Mouse (Mus musculus) megakaryocyte progenitor cell, adult 5-6 weeks (primary cell): ENCODE results near the gene Tomm20. TPM values are rescaled to one million over a fixed set of nuclear protein-coding genes. Genes with fewer than 3 reads are reported as not detected.
"Not testable (repeated sequence)": the region's sequence is repeated elsewhere in the genome, so short reads cannot be mapped to it uniquely, and the experiment has no call there.

Experiments used
- ATAC-seq: replicated peaks from 2 replicates; pipeline ENCODE4 v1.8.0; 2016; ENCODE audit warnings: mild to moderate bottlenecking, moderate TSS enrichment, inconsistent platforms; ENCODE audit not compliant: poor library complexity
- total RNA-seq, 2 experiments: library from RNA; stranded (forward) in 1 of 2; stranded (reverse) in 1 of 2; fragments of 157-497, 149-512 nt in 1 of 2; fragments of 200-1000 nt in 1 of 2; gene quantifications; 2 replicates each; pipeline versions ENCODE4 v1.2.3 to v1.2.4; 2015 to 2017

The Tomm20 gene
- total RNA-seq, 2 experiments from 2014 or later = 141 to 182 TPM

DNA sequence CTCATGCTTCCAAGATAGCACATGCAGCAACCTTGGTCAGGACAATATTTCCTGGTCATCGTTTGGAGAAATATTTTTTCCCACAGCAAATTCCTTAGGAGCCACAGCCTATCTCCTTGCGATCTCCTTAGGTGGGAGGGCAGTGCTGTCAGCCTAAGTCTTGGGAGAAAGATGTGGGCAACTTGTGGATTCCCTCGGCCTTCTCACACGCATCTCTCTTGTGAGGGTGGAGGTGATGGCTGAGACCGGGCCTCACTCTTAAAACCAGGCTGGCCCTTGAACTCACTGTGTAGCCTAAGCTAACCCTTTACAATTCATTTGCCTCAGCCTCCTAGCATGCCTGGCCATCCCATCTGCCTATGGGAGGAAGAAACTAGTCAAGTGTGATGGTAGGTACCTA, 25.9 kb downstream of the Tomm20 start:
- ATAC-seq = no peak

DNA sequence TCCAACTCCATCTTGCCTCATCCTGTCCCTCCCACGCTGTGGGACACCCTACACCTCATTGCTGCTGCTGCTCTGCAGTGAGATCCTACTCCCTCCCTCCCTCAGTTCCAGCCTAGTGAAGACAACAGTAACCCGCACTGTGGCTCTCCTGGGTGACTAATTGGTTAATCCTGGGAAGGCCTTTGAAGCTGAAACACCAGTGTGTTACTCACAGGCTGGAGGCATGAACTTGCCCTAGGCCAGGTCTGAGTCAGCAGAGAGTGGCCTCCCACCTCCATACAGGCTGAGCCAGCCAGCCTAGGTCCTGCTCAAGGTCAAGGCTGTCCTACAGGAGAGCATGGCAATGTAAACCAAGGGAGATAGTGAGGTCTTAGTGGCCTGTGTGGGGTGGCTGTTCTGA, 26.4 kb downstream of the Tomm20 start:
- ATAC-seq = no peak

DNA sequence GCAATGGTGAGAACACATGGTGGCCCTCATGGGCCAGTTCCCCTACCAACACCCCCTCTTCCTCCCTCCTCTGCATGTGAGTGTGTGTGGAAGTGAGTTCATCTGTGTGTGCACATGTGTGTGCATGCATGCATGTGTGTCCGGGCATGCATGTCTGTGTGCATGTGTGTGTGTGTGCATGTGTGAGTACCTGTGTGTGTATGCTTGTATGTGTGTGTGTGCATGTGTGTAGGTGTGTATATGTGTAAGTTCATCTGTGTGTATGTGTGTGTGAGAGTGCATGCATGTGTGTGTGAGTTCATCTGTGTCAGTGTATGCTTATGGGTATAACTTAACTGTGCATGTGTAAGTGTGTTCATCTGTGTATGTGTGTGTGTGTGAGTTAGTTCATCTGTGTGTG, 27.3 kb downstream of the Tomm20 start:
- no peak for ATAC-seq

DNA sequence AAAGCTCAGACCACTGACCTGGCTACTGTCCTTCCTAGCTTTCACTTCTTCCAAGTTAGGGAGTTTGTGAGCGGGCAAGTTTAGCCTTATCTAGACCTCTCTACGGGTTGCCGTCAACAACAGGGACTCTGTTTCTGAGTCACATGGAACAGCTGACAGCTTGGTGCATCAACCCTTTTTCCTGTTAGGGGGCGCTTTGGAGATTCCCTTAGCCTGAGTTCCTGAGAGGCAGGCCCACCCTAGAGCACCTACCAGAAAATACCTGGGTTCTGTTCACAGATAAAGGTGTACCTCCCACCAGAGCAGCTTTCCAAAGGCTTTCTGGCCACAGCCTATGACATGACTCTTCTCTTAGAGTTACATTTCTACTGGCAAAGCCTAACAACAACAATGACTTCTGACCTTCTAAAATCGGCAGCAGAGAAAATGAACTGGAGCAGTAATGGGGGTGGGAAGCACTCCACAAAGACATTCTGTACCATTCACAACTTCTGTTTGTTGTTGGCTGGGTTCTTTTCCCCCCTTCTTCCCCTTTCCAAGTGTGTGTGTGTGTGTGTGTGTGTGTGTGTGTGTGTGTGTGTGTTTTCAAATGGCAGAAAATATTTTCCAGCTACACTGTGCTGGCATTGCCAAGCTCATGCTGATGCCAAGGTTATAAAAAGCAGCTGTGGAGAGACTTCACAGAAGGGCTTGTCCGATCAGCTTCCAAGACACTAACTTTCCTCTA, 28.3 kb downstream of the Tomm20 start:
- ATAC-seq = peak; percentile 41; the same call in 1 of the 2 replicates

DNA sequence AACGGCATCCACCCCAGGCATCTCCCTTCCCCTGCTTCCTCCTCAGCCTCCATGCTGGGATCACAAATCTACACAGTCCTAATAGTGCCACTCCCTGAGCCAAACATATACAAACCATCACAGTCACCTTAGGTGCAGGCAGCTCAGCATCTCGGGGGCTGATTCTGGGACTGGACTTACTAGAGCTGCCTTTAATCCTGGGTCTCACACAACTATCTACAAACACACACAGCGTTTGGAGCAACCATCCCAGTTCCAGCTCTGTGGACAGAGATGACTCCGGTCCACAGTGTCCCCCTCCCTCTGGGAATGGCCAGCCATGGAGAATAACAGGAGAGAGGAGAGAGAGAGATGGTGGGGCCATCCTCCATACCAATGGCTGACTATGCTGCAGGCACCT, 29.0 kb downstream of the Tomm20 start:
- no peak for ATAC-seq

DNA sequence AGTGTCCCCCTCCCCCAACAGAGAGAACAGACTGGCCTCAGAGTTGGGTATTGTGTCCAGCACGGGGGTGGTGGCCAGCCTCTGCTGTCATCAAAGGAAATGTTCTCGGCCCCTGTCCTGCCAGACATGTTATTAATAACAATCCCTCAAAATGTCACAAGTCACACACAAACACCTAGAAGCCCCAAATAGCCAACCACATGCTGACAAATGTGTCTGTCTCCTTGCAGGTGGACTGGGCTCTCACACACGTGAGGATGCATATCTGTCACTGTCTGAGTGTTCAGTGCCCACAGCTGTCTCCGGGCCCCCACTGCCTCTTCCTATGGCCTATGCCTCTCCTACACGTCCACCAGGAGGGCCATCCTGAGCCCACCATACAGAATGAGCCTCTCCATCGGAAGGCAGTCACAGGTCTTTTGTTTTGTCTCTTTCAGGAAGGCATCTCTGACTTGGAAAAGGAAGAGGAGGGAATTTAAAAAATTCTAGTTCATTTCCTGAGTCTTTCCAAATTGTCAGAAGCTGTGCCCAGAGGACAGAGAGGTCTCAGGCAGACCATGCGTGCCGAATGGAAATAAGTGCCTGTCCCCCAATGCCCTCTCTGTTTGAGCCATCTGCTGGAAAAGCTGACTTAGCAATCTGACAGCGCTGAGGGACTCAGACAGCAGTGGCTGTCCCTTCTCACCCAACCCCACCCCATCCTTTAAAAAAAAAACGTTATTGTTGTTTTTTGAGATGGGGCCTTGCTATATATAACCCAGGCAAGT, 30.9 kb downstream of the Tomm20 start:
- no peak for ATAC-seq

DNA sequence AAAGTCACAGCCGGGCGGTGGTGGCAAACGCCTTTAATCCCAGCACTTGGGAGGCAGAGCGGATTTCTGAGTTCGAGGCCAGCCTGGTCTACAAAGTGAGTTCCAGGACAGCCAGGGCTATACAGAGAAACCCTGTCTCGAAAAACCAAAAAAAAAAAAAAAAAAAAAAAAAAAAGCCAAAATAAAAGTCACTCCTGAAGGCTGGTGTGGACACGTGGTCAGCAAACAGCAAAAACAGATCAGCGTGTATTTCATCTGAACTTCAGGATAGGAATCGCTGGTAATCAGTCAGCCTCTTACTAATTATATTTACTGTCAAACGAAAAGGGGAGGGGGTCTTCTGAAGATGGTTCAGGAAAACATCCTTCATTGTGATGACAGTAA, 31.5 kb downstream of the Tomm20 start:
- ATAC-seq = not testable (repeated sequence)

DNA sequence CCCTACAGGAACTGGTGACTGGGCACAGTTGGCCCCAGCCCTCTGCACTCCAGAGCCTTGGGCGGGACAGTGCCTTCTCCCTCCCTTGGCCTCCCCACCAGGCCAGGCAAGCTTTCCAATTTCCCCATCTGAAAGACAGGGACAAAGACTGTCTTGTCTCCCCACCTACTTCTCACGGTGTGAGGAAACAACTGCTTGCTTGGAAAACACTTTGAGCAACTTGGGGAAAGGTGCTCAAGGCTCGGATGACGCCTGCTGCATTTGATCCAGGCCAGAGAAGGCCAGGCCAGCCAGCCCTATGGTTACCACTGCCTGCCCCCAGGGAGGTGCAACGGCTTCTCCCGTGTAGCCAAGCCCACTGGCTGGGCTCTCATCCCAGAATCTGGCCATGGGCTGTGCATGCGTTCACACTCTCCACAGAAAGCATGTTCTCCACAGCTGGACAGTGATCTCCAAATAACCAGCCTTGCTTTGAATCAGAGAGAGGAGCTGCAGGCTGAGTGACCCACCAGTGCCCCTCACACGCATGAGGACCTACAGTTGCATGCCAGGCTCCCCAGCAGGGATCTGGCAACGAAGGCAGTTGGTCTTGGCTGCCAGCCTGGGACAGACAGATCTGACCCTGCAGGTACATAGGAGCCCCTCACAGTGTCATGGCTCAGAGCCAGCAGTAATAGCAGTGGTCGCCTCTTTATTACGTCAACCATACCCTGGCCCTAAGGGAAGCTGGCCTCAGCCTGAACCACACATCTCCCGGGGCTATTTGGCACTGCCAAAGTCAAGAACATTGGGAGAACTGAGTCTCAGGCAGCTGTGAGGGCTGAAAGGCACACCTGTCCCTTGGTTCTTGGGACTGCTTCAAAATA, 32.2 kb downstream of the Tomm20 start:
- ATAC-seq = no peak

DNA sequence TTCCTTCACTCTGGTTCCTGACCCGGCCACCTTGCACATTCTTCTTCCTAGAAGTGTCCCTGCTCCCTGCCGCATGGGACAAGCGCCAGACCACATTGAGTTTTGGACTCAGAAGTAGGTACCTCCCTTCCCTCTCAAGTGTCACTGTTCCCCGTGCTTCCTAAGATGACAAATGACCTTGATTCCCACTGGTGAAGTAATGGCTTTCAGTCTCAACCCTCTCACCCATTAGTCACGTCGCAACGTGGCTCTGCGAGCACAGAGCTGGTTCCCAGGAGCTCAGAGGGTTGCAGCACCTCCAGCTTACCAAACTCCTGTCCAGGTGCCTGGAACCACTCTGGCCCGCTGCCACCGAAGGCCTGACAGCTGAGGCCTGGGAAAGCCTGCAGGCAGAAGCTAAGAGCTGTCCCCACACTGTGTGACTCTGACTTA, 36.3 kb downstream of the Tomm20 start:
- 0 out of 2 replicates have a peak, but pooled peaks have one; percentile 0 for ATAC-seq

DNA sequence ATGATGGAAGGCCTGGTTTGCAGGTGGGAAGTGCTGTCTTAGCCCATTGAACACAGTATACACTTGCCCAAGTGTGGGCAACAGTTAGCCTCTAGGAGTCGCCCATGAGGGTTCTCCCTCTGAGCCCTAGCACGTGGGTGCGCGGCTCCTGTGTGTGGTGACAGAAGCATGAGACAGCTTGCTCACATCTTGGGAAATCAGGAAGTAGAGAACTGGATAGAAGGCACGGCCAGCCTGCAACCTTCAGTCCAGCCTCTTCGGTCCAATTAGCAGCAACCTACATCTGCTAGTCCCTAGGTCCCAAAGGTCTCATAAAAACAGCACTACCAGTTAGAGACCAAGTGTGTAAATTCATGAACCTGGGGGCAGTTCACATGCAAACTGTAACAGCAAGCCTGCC, 36.8 kb downstream of the Tomm20 start:
- ATAC-seq = peak; percentile 88

DNA sequence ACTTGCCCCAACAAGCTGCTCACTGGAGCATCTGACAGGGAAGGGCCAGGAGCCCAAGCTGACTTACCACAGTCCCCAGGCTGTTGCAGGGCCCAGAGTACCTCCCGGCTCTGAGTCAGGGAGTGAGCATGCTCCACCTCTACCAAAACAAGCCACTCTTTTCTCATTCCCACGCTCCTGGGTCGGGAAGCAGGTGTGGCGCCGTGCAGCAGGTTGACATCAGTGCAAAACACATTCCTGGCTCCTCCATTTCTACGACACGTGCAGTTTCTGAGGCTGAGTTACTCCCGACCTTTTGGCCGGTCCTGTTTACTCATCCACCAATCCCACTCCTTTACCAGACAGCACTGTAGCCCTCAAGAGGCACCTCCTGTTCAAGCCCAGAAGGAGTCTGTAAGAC, 37.7 kb downstream of the Tomm20 start:
- ATAC-seq = no peak

DNA sequence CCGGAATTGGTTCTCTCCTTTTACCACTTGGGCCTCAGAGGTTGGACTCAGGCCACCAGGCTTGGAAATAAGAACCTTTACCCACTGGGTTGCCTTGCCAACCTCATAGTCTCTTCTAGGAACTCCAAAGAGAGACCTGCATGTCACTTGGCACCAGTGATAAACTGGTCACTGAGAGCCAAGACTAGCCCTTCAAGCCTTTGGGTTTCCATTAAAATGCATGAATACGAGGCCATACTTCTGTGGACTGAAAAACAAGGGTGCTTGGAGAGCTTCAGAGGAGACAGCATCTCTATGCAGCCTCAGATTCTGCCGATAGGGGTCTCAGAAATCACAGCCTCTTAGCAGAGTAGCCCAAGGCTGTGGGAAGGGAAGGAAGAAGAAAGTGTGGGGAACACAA, 38.3 kb downstream of the Tomm20 start:
- no peak for ATAC-seq

DNA sequence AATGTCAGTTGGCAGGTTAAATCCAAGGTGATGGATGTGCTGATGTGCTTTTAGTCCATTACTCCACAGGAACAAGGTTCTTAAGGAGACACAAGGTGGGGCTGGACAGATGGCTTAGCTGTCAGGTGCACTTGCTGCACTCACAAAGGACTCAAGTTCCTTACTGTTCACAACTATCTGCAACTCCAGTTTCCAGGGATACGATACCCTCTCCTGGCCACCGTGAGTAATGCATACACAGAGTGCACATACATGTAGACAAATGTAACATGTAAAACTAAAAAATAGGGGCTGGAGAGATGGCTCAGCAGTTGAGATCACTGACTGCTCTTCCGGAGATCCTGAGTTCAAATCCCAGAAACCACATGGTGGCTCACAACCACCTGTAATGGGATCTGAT, 40.3 kb downstream of the Tomm20 start:
- peak; percentile 49 for ATAC-seq

DNA sequence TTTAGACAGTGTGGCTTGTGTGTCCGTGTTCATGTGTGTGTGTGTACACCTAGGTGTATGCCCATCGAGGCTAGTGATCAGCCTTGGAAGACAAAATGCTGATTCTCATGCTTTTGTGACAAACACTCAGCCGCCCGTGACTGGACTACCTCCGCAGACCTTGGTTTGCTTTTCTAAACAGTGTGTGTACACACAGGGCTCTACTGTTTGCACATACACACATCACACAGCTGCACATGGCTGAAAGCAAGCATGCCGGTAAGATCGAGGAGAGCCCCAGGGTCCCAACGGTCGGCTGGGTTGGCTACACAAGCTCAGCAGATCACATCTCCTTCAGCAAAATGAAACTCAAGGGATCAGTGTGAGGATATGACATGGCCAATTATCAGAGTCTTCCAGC, 41.7 kb downstream of the Tomm20 start:
- no peak for ATAC-seq

DNA sequence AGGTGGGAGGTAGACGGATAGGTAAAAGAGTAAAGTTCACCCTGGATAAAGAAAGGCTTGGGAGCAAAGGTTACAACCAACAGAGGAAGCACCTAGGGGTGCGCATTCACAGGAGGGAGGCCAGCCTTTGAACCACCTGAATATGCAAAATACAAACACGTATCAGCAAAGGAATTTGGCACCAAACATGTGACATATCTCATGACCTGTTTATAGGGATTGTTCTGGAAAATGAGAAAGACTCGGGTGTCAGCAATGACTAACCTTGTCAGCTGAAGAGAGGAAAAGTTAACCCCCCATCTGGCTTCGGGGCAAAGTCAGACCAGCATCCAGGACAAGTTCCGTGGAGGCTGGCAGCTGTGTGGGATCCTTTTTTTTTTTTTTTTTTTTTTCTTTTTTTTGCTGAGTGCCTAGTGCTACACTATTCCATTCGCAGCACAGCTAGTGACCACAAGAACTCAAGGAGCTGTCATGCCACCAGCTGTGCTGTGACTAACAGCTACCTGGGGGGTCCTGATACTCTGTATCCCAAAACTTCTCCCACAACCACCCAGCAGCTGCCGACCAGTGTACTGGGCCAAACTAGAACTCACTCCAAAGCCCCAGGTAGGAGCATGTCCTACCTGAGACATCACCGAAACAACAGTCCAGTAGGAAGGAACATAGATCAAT, 42.3 kb downstream of the Tomm20 start:
- ATAC-seq = no peak

DNA sequence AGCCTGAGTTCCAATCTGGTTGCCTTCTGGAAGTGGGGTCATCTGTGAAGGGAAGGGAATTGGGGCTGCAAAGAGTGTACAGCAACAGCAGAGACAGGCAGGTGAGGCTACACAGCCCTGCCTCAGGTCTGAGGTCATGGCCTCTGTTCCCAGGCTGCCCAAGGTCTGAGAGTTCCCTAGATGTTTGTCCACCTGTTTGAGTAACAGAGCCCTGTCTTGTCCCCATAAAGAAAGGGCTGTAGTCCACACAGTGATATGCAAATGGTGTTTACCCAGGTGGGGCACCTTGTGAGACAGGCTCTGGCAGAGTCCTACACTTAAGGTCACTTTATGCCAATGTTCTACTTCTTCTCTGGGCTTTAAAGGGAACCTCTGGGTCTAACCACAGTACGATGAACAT, 44.0 kb downstream of the Tomm20 start:
- ATAC-seq = 0 out of 2 replicates have a peak, but pooled peaks have one; percentile 5

DNA sequence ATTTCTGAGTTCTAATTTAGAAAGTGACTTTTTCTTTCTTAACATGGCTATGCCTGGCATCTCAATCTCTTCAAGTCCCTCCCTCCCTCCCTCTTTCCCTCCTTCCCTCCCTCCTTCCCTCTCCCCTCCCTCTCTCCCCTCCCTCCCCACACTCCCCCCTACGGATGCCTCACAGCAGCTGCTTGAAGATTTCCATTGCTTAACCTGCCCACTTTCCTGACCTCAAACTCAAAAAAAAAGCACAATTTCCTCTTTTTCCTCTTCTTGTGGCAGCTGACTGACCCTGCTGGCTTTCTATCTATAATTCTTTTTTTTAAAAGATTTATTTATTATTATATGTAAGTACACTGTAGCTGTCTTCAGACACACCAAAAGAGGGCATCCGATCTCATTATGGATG, 44.6 kb downstream of the Tomm20 start:
- peak; percentile 69 for ATAC-seq

DNA sequence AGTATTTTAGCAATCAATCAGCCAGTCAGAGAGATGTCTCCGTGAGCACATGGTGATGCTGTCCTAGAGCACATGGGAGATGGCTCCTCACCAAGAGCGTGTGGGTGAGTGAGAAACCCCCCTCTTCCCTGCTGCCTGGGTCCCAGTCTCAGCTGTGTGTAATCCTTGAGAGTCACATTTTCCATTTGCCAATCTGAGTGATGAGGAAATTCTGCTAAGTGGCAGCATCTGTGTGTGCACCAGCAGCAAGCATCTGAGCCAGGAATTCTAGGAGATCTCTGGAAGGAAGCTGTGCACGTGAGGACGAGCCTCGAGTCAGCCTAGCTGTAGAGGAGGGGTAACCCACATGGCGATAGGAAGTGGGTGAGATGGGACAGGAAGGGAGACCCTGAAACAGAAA, 50.5 kb downstream of the Tomm20 start:
- ATAC-seq = peak; percentile 58

DNA sequence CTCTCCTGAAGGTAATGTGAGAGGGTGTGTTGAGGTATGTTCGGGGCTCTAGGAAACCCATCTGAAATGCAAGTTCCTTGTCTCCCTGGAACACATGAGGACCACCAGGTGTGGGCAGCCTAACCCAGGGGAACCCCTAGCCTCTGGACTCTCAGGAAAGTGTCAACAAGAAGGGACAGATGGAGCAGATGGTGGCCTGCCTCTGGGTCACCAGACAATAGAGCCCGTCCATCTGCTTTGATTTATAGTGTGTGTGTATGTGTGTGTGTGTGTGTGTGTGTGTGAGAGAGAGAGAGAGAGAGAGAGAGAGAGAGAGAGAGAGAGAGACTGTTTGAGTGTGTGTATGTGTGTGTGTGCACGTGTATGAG, 58.0 kb downstream of the Tomm20 start:
- ATAC-seq = no peak

DNA sequence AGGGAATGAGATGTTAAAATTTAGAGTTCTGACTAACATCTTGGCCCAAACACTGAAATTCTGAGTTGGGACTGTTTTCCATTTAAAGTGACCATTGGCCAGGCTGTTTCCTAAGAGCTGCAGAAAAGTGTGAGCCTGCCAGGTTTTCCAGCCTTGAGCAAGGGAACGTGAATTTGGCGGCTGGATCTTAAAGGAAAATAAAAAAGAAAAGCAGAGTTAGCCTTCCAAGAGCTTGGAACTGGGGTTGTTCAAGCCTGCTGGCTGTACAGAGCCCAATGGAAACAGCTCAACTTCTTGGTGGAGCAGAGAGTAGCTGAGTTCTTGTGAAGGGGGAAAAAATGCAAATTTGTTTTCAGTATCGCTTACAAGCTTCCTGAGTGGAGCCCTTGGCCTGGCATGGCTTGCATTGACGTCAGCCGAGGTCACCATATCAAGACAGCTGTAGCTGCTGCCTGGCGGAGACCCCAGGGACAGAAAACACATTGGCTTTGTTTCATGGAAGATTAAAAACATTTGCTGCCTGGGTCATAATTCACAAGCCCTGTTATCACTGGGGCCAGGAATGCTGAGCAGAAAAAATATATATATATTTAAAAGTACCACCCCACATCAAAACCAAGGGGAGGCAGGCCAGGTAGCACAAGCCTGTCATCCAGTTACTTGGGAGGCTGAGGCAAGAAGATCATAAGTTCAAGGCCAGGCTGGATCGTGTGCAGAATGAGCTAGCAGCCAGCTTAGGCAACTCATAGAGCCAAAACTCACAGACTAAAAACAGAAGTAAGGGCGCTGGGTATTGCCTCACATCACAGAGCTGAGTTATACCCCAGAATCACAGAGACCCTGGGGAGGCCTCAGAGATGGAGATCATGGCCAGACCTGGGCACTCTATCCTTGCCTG, 58.7 kb downstream of the Tomm20 start:
- peak; percentile 68 for ATAC-seq
